Mouse (Mus musculus): ENCODE measurements around the gene Sft2d2.

DNA sequence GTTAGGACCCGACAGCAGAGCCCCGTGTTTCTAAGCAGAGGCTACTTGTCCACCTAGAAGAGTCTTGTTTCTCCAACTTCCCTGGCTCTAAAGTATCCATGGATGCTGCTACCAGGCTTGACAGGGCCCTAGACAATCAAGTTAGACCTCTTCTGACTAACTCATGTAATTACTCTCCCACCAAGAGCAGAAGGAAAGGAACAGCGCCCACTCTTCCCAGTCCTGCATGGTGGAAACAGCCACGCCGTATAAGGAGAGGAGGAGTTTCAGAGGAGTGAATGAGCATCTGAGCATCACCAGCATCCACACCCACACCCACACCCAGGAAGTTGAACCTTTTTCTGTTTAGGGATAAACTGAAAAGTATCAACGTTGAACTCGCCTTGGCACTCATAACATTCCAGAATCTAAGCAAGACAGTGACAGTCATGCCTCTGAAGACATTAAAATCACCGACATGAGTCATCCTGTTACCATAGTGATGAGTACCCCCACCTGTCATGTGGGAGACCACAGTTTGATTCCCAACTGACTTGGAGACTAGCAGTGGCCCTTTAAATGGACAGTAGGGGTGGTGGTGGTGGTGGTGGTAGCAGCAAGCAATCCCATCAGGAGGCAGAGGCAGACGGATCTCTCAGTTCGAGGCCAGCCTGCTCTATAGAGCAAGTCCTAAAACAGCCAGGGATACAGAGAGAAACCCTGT is 3.5 kb downstream of the Sft2d2 start:
- TF ChIP-seq EP300 (IDR thresholded peaks at IDR 0.05; ENCODE audit: insufficient read depth, low read depth, low read length), result no peak
- no peak for TF ChIP-seq CTCF (IDR thresholded peaks at IDR 0.05)

All from heart, adult 2 months (tissue).